ENCODE assay signal across 17 mouse cellular contexts in the genomic region with DNA sequence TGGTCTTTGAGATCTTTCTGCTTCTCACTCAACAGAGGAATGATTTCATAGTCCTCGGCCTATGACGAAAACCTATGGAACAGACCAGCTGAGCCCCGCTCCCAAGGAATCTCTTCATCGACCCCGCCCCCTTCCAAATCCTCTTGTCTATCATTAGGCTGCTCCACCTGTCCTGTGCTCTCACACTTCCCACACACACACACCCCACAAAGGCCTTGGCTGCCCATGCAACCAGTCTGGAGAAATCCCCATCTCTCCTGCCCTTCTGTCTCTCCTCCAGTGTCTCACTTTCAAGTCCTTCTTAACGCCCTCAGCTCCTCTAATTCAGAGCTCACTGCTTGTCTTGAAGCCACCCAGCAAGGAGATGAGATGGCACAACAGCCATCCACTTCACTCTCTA.
"Had no signal": no experiment of that assay in that cellular context is flagged by ENCODE, and none has a peak within 500 bp of the region (broad histone marks: within the 10 kb centered on the region; RNA-seq: fewer than 3 reads in every experiment).

No protein-coding gene starts in this region.

- H3K4me2 ChIP-seq: liver, embryonic 13.5 days; midbrain, embryonic 12.5 days; midbrain, embryonic 15.5 days; neural tube, embryonic 13.5 days; stomach, embryonic 15.5 days had no signal

- H3K27ac ChIP-seq: liver, embryonic 13.5 days; macrophage; midbrain, embryonic 12.5 days; midbrain, embryonic 15.5 days; neural tube, embryonic 13.5 days; stomach, embryonic 15.5 days had no signal

- H3K4me3 ChIP-seq: liver, embryonic 13.5 days; midbrain, embryonic 12.5 days; midbrain, embryonic 15.5 days; neural tube, embryonic 13.5 days; stomach, embryonic 15.5 days had no signal

- H3K36me3 ChIP-seq: midbrain, embryonic 12.5 days; midbrain, embryonic 15.5 days; neural tube, embryonic 13.5 days had no signal

- H3K9ac ChIP-seq: liver, embryonic 13.5 days; midbrain, embryonic 12.5 days; midbrain, embryonic 15.5 days; neural tube, embryonic 13.5 days; stomach, embryonic 15.5 days had no signal

- H3K4me1 ChIP-seq: midbrain, embryonic 12.5 days; midbrain, embryonic 15.5 days; neural tube, embryonic 13.5 days; stomach, embryonic 15.5 days had no signal

- H3K27me3 ChIP-seq: liver, embryonic 13.5 days; midbrain, embryonic 12.5 days; midbrain, embryonic 15.5 days; neural tube, embryonic 13.5 days; stomach, embryonic 15.5 days had no signal

- ATAC-seq: midbrain, embryonic 15.5 days had no signal

- H3K9me3 ChIP-seq: liver, embryonic 13.5 days; midbrain, embryonic 12.5 days; midbrain, embryonic 15.5 days; neural tube, embryonic 13.5 days; stomach, embryonic 15.5 days had no signal

- DNase-seq: kidney, adult 11 months; kidney, adult 8-10 months; kidney, postnatal 25 days; left cerebral cortex, postnatal 4 days; liver, embryonic 13.5 days; lung, adult 2 months; lung, postnatal 14 days; retina, postnatal 1 day; right cerebral cortex, postnatal 25 days; spleen, adult 18-20 months; thymus, adult 18-20 months; thymus, postnatal 36 days had no signal
